Mouse (Mus musculus): ENCODE measurements around the gene Sord. TPM values are rescaled to one million over a fixed set of nuclear protein-coding genes. Genes with fewer than 3 reads are reported as not detected.
"Not testable (repeated sequence)": the region's sequence is repeated elsewhere in the genome, so short reads cannot be mapped to it uniquely, and the experiment has no call there.

Gene Sord
- total RNA-seq (2015) = 26.3 and 27.8 TPM in 2 replicates
- total RNA-seq (2017) = 34.9 and 36.1 TPM in 2 replicates

DNA sequence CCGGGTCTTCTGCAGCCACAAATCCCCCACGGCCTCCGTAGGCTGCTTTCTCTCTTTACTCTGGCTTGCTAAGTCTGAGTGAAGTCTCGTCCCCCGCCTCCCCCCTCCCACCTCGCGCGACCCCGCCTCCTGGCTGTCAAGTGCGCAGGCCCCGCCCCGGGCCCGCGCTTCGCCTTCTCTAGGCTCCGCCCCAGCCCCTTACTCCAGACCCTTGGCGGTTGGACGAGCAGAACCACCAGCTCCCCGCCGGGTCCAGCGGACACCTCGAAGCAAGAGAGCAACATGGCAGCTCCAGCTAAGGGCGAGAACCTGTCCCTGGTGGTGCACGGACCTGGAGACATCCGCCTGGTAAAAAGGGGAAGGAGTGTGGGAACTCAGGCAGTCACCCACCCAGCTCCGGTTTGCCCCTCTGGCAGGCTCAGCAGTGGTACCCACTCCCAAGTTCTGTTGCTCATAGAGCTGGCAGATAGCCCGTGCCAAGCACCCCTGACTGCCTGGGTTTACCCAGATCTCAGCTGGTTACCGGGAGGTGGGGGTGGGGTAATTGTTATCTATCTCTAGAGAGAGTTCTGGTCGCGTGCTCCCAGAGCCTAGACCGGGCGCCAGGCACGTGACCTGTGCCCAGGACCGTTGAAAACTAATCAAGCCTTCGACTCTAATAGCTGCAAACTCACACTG lies at the start of gene Sord:
Gene Sord, plus strand, starts transcription at position 139 of the 678 bp plus-strand sequence.
- ATAC-seq (ENCODE audit: poor library complexity, severe bottlenecking) = peak; percentile 83

DNA sequence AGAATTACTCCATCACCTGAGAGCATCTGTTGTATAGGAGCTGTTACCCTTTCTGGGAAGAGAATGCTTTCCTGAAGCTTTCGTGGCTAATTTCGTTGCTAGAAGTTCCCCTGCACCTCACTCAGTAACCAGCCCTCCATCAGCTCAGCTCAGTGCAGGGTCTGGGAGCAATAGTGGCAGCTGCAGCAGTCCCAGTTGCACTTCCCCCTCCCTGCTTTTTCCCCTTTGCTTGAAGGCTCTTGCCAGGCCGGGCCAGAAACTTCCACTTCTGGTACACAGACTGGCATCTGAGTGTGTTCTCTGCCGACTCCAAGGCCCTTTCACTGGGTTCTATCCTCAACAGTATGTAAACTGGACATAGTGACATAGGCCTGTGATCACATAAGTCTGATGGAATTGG lies 49.5 kb upstream of the Sord start:
- peak; percentile 75 for ATAC-seq (ENCODE audit: poor library complexity, severe bottlenecking)

DNA sequence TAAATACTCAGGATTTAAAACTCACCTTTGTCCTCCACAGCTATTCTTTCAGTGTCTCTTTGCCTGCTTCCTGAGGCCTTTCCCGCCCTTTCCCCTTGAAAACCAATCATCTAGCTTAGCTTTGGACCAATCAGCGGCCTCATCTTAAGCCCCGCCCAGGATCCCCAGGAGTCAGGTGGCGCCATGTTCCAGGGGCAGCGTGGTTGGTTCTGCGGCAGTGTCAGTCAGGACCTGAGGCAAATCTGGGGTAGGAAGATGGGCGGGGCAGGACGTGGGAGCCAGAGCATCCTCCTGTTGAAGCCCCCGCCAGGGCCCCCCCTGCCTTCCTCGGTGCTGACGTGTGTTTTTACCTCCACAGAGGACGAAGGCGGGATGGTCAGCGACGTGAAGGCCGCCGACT lies 48.4 kb upstream of the Sord start, which contains the start of the genes Patl2 and Terb2:
Gene Patl2, minus strand, starts transcription at position 84 of the 400 bp plus-strand sequence.
Gene Terb2, plus strand, starts transcription at position 167 of the 400 bp plus-strand sequence.
- no peak for ATAC-seq (ENCODE audit: poor library complexity, severe bottlenecking)

DNA sequence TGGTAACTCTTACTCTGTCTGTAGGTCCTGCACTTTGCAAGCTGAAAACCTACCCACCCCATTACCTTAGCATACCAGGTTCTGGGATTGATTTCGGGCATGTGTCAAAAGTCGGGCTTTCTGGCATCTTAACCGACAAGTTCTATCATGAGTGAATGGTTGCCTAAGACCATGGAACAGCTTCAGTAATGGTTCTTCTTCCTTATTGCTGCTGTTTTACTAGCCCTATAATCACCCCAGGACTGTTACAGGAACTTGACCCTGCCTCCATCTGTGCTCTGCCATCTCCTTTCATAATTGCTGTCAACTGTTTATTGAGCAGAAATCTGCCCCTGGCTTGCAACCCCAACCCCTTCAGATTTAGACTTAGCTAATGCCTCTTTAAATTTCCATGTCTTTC lies 47.8 kb upstream of the Sord start:
- no peak; the same call in 1 of the 2 replicates for ATAC-seq (ENCODE audit: poor library complexity, severe bottlenecking)

DNA sequence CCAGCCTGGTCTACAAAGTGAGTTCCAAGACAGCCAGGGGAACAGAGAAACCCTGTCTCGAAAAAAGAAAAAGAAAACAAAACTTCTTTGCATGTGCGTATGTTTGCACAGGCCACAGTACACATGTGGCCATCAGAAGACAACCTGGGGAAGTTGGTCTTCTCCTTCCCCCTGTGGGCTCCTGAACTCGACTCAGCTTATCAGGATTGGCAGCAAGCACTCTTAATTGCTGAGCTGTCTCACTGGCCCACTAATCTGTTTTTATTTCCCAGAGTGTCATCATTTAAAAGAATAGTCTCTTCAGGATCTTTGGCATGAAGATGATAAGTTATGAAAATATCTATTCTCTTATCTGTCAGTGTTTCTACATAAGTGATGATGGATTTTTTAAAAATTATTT lies 42.7 kb upstream of the Sord start:
- ATAC-seq (ENCODE audit: poor library complexity, severe bottlenecking) = no peak

DNA sequence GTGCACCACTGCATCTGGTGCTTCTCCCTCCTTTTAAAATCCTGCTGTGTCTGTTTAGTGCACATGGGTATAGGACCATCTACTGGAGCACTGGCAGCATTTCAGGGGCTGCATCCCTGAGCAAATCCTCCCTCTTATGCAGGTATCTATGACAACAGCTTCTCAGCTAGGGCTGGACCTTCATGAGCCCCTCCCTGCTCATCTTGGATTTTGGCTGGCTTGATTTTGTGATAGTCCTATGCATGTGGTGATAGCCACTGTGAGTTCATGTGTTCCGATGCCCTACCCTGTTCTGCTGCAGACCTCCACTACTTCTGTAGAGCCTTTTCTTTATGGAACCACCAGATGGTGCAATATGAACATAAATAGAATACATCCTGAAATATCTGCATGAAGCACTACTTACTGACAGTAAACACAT lies 40.0 kb upstream of the Sord start:
- ATAC-seq (ENCODE audit: poor library complexity, severe bottlenecking) = peak; percentile 45; the same call in 1 of the 2 replicates

DNA sequence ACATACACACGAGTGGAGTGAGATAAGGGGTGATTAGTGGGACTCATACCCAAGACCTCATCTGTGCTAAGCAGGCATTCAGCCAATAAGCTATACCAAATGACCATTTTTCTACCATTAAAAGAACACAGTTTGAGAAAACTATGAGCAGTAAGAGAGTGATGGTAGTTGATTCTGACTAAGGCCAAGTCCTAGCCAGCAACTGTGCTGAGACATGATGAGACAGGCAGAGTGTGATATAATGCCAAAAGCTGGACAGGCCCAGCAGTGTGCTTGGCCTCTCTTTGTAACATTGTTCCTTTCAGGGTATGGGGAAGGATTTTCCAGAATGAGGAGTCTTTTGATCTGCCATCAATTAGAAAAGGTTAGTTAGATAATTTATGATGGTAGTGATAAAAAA lies 33.0 kb upstream of the Sord start:
- ATAC-seq (ENCODE audit: poor library complexity, severe bottlenecking) = no peak

DNA sequence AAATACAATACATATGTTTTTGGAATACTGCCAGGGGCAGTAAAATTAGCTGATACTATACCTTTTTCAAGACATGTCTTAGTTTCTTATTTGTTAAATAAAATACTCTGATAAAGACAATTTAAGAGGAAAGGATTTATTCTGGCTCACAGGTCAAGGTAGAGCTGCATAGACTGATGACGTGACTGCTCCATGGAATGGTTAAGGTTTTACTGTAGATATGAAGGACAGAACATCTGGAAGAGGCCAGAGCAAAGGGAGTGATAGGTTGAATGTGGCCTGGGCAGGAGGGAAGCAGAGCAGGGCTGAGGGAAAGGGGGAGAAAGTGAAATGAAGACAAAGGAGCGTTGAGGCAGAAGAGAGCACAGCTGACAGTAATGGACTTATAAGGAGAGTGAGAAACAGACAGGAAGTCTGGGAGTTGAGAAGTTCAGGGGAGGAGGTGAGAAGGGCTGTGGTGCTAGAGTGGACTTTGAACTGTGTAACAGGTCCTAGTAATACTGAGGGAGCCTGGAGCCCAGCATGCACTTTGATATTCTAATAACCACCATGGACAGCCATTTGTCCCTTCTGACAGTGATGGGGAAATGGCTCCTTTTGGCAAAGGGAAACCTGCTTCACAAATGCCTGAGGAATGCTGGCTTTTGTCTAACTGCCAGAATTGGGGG lies 28.0 kb upstream of the Sord start:
- peak; percentile 27; the same call in 1 of the 2 replicates for ATAC-seq (ENCODE audit: poor library complexity, severe bottlenecking)

DNA sequence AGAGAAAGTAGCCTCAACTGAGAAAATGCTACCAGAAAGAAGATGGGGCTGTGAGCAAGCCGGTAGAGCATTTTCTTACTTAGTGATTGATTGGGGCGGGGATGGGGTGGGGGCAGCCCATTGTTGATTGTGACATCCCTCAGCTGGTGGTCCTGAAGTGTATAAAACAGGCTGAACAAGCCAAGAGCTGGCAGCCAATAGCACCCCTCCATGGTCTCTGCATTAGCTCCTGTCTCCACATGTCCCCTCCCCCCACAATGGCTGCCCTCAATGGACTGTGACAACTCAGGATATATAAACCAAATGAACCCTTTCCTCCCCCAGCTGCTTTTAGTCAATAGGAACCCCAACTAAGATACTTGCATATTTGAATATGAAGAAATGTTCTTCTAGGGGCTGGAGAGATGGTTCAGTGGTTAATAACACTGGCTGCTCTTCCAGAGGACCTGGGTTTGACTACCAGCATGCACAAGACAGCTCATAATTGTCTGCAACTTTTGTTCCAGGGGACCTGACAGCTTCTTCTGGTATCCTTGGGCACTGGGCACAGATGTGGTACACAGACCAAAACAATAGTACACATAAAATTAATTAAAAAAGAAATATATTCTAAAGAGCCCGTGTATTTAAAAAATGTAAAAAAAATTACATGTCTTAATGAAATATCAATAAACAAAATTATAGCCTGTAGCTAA lies 23.9 kb upstream of the Sord start:
- ATAC-seq (ENCODE audit: poor library complexity, severe bottlenecking) = no peak

DNA sequence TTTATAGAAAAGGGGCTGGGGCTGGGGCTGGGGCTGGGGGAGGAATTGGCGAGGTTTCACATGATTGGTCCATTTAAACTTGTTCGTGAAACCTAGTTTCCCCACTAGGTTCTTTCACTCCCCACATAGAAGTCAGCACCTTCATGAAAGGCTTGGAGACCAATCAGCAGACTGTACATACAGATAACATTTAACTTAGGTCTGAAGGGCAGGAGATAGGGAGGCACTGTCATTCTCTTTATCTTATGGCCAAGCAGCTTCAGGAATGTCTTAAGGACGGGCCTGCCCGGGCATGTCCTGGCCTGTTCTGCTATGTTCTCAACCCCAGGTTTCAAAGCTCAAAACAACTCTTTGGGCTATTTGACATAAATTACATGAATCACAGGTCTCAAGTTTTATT lies 17.5 kb upstream of the Sord start:
- ATAC-seq (ENCODE audit: poor library complexity, severe bottlenecking) = not testable (repeated sequence)

DNA sequence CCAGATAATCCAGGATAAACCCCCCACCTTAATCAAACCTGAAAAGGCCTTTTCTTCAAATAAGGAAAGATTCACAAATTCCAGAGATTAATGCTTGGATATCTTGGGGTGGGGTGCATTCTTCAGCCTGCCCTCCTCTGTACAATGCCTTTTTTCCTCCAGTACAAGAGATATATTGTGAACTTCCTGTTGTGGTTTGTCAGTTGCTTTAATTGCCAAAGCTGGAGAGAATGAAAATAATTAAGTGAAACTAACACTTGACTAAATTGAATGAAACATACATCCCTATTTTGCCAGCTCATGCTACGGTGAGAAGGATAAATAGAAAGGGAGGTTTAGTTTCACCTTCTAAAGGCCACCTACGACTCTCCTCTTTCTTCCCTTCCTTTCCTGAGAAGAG lies 16.3 kb upstream of the Sord start:
- ATAC-seq (ENCODE audit: poor library complexity, severe bottlenecking) = peak; percentile 52; the same call in 1 of the 2 replicates

DNA sequence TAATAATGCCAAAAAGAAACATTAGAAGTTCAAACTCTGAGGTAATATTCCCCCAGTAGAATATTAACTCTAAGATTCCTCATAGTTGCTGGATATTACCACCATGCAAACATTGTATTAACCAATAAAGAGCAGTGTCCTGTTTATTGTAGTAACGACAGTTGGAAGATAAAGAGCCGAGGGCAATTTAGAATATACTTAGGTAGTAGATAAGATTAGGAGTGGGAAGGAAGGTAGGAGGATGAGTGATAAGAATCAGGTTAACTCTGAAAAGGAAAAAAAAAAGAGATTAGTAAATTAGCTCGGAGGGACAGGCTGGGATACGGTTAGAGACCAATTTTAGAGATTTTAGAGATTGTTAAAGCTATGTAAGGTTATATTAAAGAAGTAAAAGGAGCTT lies 13.2 kb upstream of the Sord start:
- ATAC-seq (ENCODE audit: poor library complexity, severe bottlenecking) = no peak

DNA sequence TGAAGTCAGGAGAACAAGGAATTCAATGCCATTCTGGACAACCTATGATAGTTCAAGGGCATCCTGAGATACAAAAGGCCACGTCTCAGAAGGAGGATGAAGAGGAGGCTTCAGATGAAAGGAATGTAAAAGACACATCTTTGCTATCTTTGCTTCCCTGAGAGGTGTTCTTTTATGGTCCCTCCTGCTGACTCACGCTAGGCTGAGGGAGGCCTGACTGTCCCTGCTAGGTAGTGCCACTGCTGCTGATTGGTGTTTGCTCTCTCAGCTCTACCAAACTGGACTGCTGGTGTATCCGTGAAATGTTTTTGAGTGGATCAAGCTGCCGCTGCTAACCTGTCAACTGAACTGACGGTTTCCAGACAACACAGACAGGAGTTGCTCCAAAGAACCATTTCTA lies 12.8 kb upstream of the Sord start:
- no peak for ATAC-seq (ENCODE audit: poor library complexity, severe bottlenecking)

DNA sequence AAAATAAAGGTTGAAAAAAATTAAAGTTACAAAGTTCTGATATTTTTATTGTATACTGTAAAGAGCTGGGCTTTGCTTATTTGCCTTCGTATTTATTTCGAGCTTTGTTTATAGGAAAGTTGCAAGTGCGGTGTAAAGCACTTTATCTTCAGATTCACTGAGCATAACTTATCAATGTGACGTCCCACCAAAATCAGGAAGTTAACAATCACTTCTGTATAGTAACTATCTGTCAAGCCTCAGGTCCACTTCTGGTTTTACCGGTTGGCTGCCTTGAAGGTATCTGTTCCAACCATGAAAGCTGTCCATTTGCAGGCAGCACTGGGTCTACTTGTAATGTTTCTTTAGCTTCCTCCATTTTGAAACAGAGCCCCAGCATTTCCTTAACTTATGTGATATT lies 12.3 kb upstream of the Sord start:
- peak; percentile 64 for ATAC-seq (ENCODE audit: poor library complexity, severe bottlenecking)

DNA sequence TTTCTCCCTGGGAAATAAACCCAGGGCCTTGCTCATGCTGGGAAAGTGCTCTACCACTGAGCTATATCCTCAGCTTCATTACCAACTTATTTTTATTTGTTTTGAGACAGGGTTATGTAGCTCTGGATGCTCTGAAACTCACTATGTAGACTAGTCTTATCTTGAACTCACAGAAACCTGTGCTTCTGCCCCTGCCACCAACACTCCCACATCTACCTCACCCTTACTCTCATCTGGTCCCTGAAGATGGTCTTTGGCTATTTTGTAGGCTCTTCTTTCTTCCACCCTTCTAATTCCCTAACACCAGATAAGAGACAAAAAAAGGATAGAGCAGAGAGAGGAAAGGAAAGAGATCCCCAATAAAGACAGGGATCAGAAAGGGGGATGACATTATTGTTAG lies 10.9 kb upstream of the Sord start:
- ATAC-seq (ENCODE audit: poor library complexity, severe bottlenecking) = no peak

DNA sequence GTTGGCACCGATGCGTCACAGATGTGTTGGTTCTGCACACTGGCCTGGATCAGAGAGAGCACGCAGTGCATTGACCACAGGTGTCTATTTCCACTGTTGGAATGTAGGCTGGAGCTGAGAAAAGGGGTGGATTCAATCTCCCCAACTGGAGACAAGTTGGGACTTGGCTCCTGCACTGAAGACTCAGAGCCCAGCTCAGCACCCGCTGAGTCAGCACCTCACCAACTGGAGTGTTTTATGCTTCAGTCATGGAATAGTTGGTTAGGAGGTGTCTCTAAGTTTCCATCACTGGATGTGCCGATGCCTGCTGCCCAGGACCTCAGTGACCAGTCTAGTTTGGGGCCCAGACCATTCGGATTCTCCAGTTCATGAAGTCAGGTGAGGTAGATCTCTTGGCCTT lies 4.2 kb upstream of the Sord start:
- ATAC-seq (ENCODE audit: poor library complexity, severe bottlenecking) = no peak

DNA sequence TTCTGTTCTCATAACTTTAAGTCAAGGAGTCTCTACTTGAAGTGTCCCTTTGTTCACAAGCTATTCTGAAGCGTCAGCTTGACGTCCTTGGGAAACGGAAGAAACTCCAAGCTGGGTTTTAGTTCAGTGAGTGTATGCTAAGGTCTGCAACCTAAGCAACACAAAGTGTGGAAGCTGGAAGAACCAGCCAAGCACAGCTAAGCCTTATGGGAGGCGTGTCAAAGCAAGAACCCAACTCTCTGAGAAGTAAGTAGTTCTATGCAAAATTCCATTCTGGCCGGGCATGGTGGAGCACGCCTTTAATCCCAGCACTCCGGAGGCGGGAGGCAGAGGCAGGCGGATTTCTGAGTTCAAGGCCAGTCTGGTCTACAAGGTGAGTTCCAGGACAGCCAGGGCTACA lies 2.9 kb upstream of the Sord start:
- no peak for ATAC-seq (ENCODE audit: poor library complexity, severe bottlenecking)

DNA sequence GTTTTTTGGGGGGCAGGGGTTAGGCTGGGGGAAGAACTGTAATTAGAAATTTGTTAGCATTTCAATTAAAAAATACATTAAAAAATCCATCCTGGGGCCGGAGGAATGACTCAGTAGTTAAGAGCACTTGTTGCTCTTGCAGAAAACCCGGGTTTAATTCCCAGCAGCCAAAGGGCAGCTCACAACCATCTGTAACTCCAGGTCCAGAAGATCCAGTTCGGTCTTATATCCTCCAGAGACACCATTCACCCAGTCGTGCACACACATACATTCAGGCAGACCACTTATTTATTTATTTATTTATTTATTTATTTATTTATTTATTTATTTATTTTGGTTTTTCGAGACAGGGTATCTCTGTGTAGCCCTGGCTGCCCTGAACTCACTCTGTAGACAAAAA lies 1.2 kb upstream of the Sord start:
- ATAC-seq (ENCODE audit: poor library complexity, severe bottlenecking) = no peak

DNA sequence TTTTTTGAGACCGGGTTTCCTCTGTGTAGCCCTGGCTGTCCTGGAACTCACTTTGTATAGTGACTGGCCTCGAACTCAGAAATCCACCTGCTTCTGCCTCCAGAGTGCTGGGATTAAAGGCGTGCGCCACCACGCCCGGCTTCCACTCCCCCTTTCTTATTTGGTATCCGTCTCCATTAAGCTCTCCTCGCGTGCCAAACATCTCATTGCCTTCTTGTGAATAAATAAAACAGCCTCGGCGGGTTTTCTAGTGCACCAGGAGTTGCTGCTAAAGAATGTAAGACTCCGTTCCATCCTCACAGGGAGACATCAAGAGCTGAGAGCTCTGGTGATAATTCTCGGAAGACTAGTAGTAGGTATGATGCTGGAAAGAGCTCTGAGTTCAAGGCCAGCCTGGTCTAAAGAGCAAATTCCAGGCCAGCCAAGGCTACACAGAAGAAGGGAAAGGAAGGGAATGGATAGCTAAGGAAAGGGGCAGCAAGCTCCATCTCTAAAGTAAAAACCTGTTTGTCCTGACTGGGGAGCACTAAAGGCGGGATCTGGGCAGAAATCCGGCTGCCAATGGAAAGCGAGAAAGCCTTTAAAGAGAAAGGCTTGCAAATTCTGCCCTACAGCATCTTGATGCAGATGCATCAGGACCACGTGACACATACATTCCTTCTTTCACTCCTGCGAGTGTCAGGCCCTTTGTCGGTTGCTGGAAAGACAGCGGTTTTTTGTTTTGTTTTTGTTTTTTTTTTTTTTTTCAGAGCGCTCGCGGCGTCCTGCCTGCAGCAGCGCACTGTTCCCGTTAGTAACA lies 591 bp upstream of the Sord start:
- ATAC-seq (ENCODE audit: poor library complexity, severe bottlenecking) = peak; percentile 29

DNA sequence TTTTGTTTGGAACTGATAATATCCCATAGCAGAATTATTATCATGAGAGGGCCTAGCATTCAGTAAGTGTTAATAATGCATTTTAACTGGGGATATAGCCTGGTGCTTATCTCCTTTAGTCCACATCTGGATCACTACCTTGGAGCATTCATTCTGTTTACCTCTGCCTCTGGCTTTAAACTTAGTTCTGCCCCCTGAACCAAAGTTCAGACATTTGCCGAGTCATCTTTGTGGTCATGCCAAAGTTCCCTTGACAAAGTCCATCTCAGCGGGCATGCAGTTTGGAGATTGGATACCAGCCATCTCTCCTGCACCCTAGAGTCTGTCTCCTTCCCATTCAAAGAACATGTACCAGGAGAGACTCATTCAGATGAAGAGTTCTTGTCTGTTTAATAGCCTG lies 876 bp downstream of the Sord start:
- ATAC-seq (ENCODE audit: poor library complexity, severe bottlenecking) = no peak

DNA sequence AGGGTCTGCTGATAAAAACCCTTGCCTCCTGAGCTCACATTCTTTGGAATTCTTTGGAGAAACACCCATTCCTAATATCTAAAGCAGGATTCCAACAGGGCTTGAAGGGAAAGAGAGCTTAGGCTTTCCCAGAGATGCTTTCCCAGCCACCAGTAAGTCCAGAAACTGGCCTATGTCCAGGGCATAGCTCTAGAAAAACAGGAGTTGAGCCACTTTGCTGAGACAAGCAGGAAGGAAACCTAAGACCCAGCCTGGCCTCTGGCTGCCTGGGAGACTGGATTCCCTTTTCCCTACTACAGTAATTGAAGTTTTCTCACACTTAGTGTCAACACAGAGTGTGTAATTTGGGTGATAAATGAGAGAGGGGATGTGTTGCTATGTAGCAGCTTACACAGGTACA lies 1.8 kb downstream of the Sord start:
- ATAC-seq (ENCODE audit: poor library complexity, severe bottlenecking) = no peak

All from megakaryocyte, adult 5-6 weeks (primary cell).